Mouse (Mus musculus) gastrocnemius, postnatal 10 days (tissue): ENCODE data around the gene Stk32c. TPM values are rescaled to one million over a fixed set of nuclear protein-coding genes. Genes with fewer than 3 reads are reported as not detected.

Experiments used
- DNase-seq: peaks from one replicate; pipeline ENCODE4 v3.0.0; 2021; ENCODE audit warnings: mixed read lengths
- total RNA-seq, 2 experiments: library from RNA; stranded (reverse); gene quantifications; 2 replicates each; pipeline ENCODE4 v1.2.3; 2021

The Stk32c gene
- total RNA-seq, 2 experiments from 2014 or later = 1.6 TPM

DNA sequence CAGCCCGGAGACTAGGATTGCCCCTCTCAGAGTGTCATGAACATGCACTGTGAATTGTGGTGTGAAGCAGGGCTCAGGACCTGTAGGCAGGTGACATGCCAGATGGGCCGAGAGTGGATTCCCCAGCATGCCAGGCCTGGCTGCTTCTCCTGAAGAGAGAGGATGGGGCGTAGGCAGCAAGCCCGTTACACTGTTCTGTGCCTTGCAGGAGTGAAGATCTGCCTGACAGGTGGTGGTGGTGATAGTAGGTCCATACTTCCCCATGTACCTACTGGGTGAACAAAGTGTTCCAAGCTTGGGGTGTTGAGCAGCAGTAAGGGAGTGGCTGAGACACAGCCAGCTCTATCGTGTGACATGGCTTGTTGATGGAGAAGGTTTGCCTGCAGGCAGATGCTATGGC lies 120.0 kb downstream of the Stk32c start:
- no peak for DNase-seq

DNA sequence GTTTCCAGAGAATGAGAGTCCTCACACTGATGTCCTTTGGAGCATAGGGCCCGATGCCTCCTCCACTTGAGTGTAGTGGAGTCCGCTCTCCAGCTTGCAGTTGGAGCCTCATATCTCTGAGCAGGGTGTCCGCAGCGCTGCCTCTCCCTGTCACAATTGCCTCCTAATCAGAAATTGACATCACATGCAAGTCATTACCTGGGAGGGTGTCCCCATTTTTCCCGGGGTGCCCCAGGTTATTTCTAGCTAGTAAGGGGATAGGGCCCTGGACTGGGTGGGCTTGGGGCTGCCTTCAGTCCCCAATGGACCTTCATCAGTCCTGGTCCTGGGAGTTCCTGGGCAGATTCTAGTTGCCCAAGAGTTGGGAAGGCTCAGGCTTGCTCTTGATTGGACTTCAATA lies 120.4 kb downstream of the Stk32c start:
- no peak for DNase-seq

DNA sequence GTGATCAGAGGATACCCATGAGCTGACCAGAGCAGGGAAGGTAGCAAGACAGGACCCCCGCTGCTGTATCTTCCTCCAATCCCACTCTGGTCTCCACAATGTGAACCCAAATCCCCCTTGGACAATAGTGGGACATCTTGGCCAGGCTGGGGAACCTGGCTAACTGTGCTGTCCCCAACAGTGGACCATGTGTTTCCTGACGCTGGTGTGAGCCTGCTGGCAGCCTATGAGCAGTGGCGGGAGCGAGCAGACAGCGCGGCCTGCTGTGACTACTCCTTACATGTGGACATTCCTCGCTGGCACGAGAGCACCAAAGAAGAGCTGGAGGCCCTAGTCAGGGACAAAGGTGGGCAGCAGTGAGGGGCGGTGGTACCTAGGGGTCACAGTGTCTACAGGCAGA lies 121.4 kb downstream of the Stk32c start:
- DNase-seq = no peak

DNA sequence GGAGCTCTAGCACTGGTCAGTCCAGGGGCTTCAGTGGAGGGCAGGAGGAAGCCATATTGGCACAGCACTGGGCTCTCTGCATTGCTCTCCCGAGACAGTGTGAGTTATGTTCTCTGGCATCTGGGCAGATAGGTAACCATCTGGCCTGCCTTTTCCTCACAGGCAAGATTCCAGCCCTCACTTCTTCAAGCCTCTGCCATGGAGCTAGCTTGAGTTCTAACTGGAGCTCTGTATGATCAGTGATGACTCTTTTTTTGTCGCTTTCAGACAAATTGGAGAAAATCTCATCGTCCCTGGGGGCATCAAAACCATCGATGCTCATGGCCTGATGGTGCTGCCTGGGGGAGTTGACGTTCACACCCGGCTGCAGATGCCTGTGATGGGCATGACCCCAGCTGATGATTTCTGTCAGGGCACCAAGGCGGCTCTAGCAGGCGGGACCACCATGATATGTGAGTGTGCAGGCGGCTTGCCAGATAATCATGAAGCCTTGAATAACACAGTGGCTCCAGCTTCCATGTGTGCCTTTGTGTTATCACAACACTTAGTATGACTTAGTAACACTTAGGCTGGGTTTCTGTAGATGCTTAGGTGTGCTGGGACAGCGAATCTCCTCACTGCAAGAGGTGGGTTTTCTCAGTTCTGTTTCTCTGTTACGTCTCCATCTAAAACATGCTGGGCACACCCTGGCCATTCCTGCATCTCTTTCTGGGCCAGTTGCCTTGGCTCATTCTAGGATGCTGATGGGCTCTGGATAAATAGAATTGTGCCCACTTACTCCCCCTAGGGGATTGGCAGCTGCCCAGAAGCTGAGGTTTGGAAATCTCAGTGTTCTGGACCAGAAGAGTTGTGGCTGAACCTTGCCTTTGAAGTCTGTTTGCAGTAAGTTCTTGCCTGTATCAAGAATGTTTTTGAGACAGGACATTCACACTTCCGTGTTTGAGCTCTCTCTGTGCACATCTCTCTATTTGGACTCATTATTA lies 122.9 kb downstream of the Stk32c start:
- DNase-seq = no peak

DNA sequence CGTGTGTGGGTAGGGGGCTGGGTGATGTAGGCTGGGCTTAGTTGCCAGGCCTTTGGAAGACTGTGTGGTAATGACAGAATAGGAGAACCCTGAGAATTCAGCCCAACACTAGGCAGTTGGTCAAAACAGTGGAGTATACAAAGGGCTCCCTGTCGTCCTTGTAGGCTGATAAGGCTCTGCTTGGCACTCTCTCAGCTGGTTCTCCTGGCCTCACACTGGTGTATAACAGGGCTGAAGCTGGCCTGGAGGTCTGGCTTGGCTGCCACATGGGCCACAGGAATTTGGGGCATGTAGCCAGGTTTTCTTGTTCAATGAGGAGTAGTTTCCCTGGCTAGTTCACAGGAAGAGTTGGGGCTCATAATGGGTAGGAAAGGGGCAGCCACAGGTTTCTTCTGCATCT lies 125.3 kb downstream of the Stk32c start:
- peak; percentile 25 for DNase-seq

DNA sequence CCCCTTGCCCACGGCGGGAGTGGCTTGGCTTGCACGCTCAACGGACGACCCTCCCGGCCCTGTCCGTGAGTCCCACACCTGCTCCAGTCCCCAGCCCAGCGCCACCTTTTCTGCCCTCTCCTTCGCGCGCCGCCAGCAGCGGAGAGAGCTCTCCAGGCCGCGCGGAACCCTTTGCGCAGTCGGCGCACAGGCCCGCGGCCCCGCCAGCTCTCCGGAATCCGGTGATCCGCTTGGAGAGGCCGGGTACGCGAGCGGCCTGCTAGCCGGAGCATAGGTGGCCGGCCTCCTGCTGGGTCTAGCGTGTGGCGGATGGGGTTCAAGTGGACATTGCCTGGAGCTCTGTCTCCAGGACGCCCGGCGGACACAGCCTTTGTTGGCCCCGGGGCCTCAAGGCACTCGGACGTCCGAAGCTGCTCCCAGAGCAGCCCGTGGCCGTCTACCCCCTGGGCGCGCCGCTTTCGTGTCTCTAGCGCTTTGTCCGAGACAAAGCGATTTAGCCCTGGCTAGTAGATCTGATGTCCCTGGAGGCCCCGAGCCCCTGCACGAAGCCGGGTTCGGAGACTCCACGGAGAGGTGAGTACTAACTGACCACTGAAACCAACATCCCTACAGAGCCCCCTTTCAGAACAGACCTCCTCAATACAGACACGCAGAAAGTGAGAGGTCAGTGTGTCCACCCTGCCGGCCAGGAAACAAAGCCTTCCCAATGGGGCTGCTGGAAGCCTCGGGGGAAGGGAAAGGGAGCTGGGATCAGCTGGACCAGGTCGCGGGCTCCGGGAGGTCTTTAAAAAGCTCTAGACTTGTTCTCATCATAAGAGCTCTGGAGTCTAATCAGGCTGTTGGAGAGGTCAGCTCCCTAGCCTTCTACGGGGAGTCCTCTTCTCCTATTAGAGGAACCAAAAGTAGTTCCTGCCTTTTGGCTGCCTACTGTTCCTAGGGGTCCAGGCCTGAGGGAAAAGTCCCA lies 126.6 kb downstream of the Stk32c start:
- peak; percentile 52 for DNase-seq

DNA sequence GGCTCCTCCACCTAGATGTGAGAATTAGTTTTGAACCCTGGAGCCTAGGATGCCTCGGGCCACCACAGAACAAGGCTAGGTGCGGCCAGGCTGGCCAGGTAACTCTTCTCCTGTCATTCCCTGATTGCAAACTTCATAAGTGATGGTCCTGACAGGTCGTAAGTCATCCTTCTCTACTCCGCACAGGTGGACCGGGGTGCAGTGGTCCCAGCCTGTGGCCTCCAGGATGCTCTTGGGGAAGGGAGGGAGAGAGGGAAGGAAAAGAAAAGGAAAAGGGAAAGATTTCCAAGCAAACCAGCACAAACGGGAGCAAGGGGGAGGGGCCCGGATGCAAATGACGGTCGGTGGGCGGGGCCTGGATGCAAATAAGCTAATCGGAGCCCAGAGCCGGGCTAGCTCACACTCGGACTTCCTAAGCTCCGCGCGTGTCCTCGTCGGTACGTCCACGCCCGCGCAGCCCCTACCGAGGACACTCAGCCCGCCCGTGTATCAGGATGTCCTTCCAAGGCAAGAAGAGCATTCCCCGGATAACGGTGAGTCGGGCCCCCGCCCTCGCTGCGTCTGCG lies 127.4 kb downstream of the Stk32c start, which contains the start of gene Dpysl4:
Gene Dpysl4 (plus strand): TSS at position 373 of the 566 bp plus-strand sequence.
- DNase-seq = peak; percentile 66

DNA sequence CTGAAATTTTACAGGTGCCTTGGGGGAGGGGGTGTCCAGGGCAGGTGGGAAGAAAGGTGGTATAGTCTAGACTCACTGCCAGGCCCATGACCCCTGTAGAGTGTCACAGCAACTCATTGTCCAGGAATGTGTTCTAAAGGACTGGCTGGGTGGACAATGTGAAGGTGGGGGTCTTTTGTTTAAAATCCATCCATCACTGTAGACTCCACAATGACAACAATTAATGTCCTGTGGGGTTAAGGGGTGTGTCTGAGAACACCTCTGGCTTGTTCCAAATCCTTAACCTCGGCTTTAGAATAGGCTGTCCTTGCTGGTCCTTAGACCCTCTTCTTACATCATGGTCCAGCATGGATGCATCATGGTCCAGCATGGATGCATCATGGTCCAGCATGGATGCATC lies 128.8 kb downstream of the Stk32c start:
- DNase-seq = no peak

DNA sequence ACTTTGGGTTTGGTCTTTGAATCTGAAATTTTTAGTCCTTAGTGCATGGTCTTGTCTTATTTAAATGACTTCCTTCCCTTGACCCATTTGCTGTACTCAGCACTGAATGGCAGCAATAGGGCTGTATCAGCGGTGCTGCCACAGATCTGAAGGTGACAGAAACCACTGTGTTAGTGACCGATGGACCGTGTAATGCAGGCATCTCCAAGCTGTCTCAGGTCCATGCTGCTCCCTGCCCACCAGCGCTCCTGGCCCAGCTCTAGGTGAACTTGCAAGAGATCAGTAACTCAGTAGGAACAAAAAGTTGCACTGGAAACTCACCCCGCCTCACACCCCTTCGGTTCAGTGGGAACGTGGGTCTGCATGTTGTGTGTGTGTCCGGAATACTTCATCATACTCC lies 130.8 kb downstream of the Stk32c start:
- DNase-seq = no peak

DNA sequence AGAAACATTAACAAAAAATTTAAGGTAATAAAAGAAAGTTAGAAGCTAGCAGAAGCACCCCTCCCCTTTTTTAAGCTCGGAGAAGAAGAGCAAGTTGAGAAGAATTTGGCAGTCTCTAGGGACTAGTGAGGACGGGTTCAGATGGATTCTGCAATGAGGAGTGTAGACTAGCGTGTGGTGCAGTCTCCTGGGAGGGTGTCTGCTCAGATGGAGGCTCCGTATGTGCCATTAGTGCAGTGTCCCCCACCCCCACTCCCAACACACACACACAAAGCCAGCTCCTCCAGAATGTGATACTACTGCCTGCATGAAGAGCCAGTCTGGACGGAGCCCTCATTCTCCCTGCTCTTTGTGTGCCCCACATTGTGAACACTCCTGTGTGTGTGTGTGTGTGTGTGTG lies 131.9 kb downstream of the Stk32c start:
- no peak for DNase-seq

DNA sequence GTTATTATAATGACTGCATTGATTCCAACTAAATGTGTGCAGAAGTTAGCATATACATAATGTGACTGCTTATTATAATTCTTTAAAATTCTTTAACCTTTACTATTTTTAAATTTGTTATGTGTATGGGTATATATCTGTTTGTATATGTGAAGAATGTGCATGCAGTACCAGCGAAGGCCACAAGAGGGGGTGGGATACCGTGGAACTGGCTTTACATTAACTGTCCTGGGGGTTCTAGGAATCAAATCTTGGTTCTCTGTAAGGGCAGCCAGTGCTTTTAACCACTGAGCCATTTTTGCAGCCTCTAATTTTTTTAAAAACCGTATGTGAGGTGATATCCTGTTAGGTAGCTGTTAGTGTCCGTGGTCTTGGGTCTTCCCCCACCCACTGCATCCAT lies 132.4 kb downstream of the Stk32c start:
- no peak for DNase-seq

DNA sequence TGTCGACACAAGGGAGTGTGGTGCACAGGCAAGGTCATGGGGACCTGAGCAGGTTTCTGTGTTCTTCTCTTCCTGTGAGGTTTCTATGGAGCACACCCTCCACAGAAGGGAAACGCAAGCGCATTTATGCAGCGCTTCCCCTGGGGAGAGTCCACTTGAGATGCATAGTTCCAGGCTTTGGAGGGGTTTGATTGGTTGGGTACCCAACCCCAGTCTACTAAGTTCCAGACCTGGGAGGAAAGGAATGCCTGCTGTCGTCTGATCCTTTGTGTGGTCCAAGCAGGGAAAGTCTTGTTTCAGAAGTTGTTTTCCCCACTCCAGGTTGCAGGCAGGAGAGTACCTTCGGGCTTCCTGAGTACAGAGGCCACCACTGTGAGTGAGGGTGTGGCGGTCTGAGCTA lies 134.0 kb downstream of the Stk32c start:
- DNase-seq = no peak

DNA sequence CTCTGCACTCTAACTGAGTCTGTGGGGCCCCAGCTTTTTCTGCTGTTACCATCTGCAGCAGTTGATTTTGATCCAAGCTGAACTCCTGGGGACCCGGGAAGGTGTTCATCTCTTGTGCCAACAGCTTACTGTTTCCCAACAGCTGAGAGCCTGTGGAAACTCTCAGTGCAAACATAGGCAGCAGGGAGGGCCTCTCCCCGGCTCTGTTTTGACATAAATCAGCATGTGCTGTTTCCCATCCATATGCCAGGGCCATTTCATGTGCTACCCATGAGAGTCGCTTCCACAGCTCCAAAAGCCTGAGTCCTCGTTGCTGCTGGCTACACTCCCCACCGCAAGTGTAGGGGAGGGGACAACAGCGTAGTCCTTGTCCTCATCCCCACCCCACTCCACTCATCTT lies 134.9 kb downstream of the Stk32c start:
- no peak for DNase-seq

DNA sequence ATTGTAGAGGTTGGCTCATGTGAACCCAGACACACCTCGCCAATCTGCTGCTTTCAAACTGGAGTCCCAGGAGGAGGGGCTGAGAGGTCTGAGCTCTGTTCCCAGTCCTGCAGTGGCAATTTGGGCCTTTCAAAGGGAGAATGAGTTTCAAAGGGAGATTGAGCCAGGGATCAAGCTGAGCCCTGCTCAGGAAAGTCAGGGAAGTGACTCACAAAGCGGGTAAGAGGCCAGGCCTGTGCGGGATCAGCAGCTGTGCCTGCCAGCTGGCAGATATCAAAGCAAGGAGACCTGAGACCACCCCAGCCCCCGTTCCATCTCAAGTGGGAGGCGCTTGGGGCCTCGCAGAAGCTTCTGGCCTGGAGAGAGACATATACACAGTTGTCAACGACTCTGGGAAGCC lies 135.8 kb downstream of the Stk32c start:
- no peak for DNase-seq

DNA sequence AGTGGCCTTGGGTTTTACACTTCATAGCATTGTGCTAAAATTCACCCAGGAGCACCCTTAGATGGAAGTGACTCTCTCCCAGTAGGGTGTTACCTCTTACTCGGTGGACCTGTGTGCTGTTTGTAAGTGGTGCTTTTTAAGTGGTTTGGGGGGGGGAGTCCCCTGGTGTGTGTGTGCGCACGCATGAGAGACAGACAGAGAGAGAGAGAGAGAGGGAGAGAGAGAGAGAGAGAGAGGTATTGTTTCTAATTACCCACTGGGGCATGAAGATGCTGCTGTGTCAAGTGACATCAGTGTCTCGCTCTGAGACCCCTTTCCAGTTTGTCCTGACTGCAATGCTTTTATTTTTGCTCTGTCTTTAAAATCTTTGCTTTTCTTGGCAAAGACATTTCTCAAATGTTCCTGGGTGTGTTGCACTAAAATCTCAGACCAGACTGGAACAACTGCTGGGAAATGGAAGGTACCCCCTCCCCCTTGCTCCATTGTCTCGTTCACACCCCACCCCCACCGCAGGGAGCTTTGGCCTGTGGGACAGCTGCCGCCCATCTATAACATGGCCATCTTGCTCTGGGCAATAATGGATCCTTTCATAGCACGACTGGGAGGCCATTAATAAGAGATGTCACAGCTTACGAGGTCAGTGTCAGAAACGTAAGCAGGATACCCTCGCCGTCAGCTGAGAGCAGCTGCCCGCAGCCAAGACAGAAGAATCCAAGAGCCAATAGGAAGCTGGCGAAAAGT lies 137.9 kb downstream of the Stk32c start:
- no peak for DNase-seq

DNA sequence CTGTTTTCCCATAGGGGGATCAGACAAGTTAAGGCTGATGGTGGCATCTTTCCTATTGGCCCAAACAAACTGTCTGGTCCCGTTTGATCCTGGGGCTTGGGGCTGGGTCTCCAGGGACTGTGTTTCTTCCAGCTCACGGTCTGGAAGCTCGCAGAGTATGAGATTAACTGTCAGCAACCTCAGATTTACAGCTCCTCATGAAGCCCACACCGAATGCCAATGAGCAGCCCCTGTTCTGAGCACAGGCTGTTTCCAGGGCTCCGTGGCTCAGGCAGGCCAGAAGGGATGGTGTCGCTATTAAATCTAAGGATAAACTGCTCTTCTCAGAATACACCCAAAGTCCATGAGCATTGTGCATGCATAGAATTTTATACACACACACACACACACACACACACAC lies 138.9 kb downstream of the Stk32c start:
- DNase-seq = no peak

DNA sequence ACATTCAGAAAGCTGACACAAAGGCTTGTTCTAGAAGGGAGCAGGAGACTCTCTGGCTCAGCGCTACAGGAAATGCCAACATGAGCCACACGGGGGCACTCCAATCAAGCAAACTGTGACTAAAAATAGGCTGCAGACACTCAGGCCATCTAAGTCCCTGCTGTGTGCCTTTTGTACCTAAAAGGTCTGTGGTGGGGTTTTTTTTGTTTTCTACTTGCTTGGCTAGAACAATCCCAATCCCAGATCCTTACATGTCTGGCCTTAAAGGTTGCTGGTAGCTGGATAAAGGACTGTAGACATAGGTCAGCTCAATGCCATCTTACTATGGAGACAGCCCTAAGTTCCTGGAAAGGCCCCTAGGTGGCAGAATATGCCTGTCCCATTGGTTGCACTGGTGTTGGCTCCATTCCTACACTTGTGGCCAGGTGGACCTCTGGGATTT lies 144.9 kb downstream of the Stk32c start:
- DNase-seq = peak; percentile 70

DNA sequence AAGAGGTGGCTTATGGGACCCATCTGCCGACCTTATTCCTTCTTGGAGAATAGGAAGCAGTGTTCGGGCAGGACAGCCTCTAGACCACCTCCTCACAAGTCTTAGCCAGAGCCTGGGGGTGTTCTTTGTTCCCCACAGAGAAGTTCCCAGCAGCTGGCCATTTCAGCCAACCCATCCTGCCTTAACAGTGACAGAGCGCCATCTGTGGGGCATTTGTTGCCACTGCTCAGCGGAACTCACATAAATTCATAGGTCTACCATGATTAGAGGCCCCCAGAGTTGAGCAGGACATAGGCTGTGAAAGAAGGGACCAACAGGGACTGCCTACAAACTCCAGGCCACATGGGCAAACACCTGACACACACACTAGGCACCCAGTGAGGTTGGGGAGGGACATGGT lies 149.7 kb downstream of the Stk32c start:
- no peak for DNase-seq
